Mouse (Mus musculus) hindbrain, postnatal 0 days (tissue): Measurements from ENCODE around the gene Tedc1. TPM values are rescaled to one million over a fixed set of nuclear protein-coding genes. Genes with fewer than 3 reads are reported as not detected.

Experiments
- ATAC-seq: fragments of 200-750 bp; cut with Nextera tagmentation; 2 replicates; pipeline ENCODE4 v1.8.0; 2017; ENCODE audit warnings: mild to moderate bottlenecking, moderate TSS enrichment, moderate library complexity
- DNase-seq: peaks from one replicate; pipeline ENCODE4 v3.0.0-alpha.2; 2015; ENCODE audit warnings: low spot score
- H3K27ac ChIP-seq: fragments of 300-500 bp; sonication (generic); 2 replicates; pipeline ENCODE4 v1.5.1; 2014; ENCODE audit warnings: mild to moderate bottlenecking
- H3K27me3 ChIP-seq: fragments of 300-500 bp; sonication (generic); 2 replicates; pipeline ENCODE4 v1.6.1; 2014; ENCODE audit warnings: low read length, mixed read lengths; ENCODE audit not compliant: insufficient read depth
- H3K36me3 ChIP-seq: fragments of 300-500 bp; sonication (generic); 2 replicates; pipeline ENCODE4 v1.6.1; 2014; ENCODE audit warnings: low read length, mixed read lengths; ENCODE audit not compliant: insufficient read depth
- H3K4me1 ChIP-seq: fragments of 300-500 bp; sonication (generic); 2 replicates; pipeline ENCODE4 v1.6.1; 2014; ENCODE audit warnings: antibody characterized with exemption, low read length, mixed read lengths; ENCODE audit not compliant: insufficient read depth
- H3K4me2 ChIP-seq: fragments of 300-500 bp; sonication (generic); 2 replicates; pipeline ENCODE4 v1.6.1; 2014; ENCODE audit warnings: low read depth, mild to moderate bottlenecking, low read length, moderate library complexity, mixed read lengths
- H3K4me3 ChIP-seq: fragments of 300-500 bp; sonication (generic); 2 replicates; pipeline ENCODE4 v1.5.1; 2014; ENCODE audit warnings: low read length
- H3K9ac ChIP-seq: fragments of 300-500 bp; sonication (generic); replicated peaks from 2 replicates; pipeline ENCODE4 v1.6.1; 2014; ENCODE audit warnings: mild to moderate bottlenecking, low read length, moderate library complexity, mixed read lengths
- H3K9me3 ChIP-seq: fragments of 300-500 bp; sonication (generic); 2 replicates; pipeline ENCODE4 v1.6.1; 2016; ENCODE audit warnings: low read length, mixed read lengths
- CTCF ChIP-seq: IDR thresholded peaks from 2 replicates; pipeline ENCODE4 v1.5.1; 2016; ENCODE audit warnings: antibody characterized with exemption, control low read depth, low read depth
- WGBS: fragments of 180-500 bp; shearing (Covaris S2); extraction: QIAGEN DNeasy Blood & Tissue Kit; methylation state at CpG from one replicate; pipeline ENCODE4 v1.1.7; 2014; 5-methylcytosine and 5-hydroxymethylcytosine counted together
- polyA plus RNA-seq: library from polyadenylated mRNA; unstranded; fragments of >200 nt; fragmentation: Nextera tagmentation; extraction: Ambion mirVana; gene quantifications from 2 replicates; pipeline ENCODE4 v1.2.1, GENCODE M21; 2015
- total RNA-seq: library from RNA; depleted of rRNA; stranded (reverse); fragments of >200 nt; gene quantifications from 2 replicates; pipeline ENCODE4 v1.2.3, GENCODE M21; 2014

Gene Tedc1
- total and polyA plus RNA-seq, 2 experiments from 2014 or later, result 14.7 to 16.6 TPM

- no peak overlapping the region for H3K27ac ChIP-seq
- H3K27me3 ChIP-seq, result no peaks in the 10 kb centered on the region
- H3K9ac ChIP-seq, result no peak overlapping the region
- peaks cover 9% of the 10 kb centered on the region; the same call in 1 of the 2 replicates for H3K36me3 ChIP-seq
- TF ChIP-seq CTCF, result no peak
- DNase-seq (no peak), ATAC-seq (no peak)
- no peak overlapping the region for H3K4me3 ChIP-seq
- no peaks in the 10 kb centered on the region for H3K9me3 ChIP-seq
- no peak overlapping the region for H3K4me2 ChIP-seq
- H3K4me1 ChIP-seq, result peaks cover 20% of the 10 kb centered on the region; the same call in 1 of the 2 replicates
- WGBS, result 43% methylated on average over 4 of the region's 4 CpGs
Measured at GRCm38 (mm10) chr12:113149341-113149740, 6.9 kb upstream of the Tedc1 start.

- no peak overlapping the region for H3K9ac ChIP-seq
- H3K4me3 ChIP-seq, result no peak overlapping the region
- H3K36me3 ChIP-seq, result peaks cover 3% of the 10 kb centered on the region; the same call in 1 of the 2 replicates
- WGBS, result 74% methylated on average over 3 of the region's 3 CpGs
- H3K27ac ChIP-seq, result no peak overlapping the region
- no peak for ATAC-seq
- H3K27me3 ChIP-seq, result no peaks in the 10 kb centered on the region
- DNase-seq, result no peak
- no peaks in the 10 kb centered on the region for H3K9me3 ChIP-seq
- H3K4me2 ChIP-seq, result no peak overlapping the region
- TF ChIP-seq CTCF, result no peak
- H3K4me1 ChIP-seq, result peaks cover 21% of the 10 kb centered on the region; the same call in 1 of the 2 replicates
Measured at GRCm38 (mm10) chr12:113149896-113150295, 6.3 kb upstream of the Tedc1 start.

- Histone ChIP-seq H3K4me2 (no peak overlapping the region), H3K4me3 (no peak overlapping the region), H3K27me3 (no peaks in the 10 kb centered on the region), H3K4me1 (peaks cover 24% of the 10 kb centered on the region; the same call in 1 of the 2 replicates), H3K9me3 (no peaks in the 10 kb centered on the region), H3K27ac (no peak overlapping the region), H3K9ac (no peak overlapping the region), H3K36me3 (no peaks in the 10 kb centered on the region)
- DNase-seq, result no peak
- no peak for ATAC-seq
- no peak for TF ChIP-seq CTCF
- 82% methylated on average over 4 of the region's 4 CpGs for WGBS
Measured at GRCm38 (mm10) chr12:113150591-113150990, 5.6 kb upstream of the Tedc1 start.

GRCm38 (mm10) chr12:113151046-113151445 lies 5.2 kb upstream of the Tedc1 start:
- H3K4me1 ChIP-seq, result peaks cover 24% of the 10 kb centered on the region; the same call in 1 of the 2 replicates
- ATAC-seq, result no peak
- no peak for TF ChIP-seq CTCF
- 64% methylated on average over 8 of the region's 8 CpGs for WGBS
- no peak overlapping the region for H3K4me3 ChIP-seq
- no peaks in the 10 kb centered on the region for H3K9me3 ChIP-seq
- no peak overlapping the region for H3K9ac ChIP-seq
- H3K36me3 ChIP-seq, result no peaks in the 10 kb centered on the region
- no peaks in the 10 kb centered on the region for H3K27me3 ChIP-seq
- H3K27ac ChIP-seq, result no peak overlapping the region
- no peak for DNase-seq
- peak overlapping the region; percentile 62; the same call in 1 of the 2 replicates for H3K4me2 ChIP-seq

- H3K4me3 ChIP-seq, result peak overlapping the region; percentile 35
- no peak for ATAC-seq
- no peaks in the 10 kb centered on the region for H3K27me3 ChIP-seq
- H3K4me2 ChIP-seq, result peak overlapping the region; percentile 62
- no peak for TF ChIP-seq CTCF
- H3K9me3 ChIP-seq, result no peaks in the 10 kb centered on the region
- H3K9ac ChIP-seq, result peak overlapping the region; percentile 47; the same call in 1 of the 2 replicates
- 2% methylated on average over 36 of the region's 36 CpGs for WGBS
- peaks cover 20% of the 10 kb centered on the region for H3K4me1 ChIP-seq
- H3K36me3 ChIP-seq, result no peaks in the 10 kb centered on the region
- DNase-seq, result peak; percentile 36
- no peak overlapping the region for H3K27ac ChIP-seq
Measured at GRCm38 (mm10) chr12:113151661-113152271, 4.5 kb upstream of the Tedc1 start.

- ATAC-seq (no peak), DNase-seq (no peak)
- Histone ChIP-seq H3K36me3 (no peaks in the 10 kb centered on the region), H3K4me3 (peak overlapping the region; percentile 35), H3K4me2 (peak overlapping the region; percentile 62), H3K27me3 (no peaks in the 10 kb centered on the region), H3K9me3 (no peaks in the 10 kb centered on the region), H3K4me1 (peaks cover 22% of the 10 kb centered on the region), H3K9ac (peak overlapping the region; percentile 47; the same call in 1 of the 2 replicates), H3K27ac (no peak overlapping the region)
- 32% methylated on average over 19 of the region's 19 CpGs for WGBS
- TF ChIP-seq CTCF, result no peak
Measured at GRCm38 (mm10) chr12:113152272-113152661, 4.0 kb upstream of the Tedc1 start.

GRCm38 (mm10) chr12:113152991-113153525 lies 3.2 kb upstream of the Tedc1 start:
- 80% methylated on average over 6 of the region's 6 CpGs for WGBS
- Histone ChIP-seq H3K4me2 (no peak overlapping the region), H3K4me1 (peaks cover 18% of the 10 kb centered on the region), H3K9me3 (no peaks in the 10 kb centered on the region), H3K27ac (no peak overlapping the region), H3K27me3 (no peaks in the 10 kb centered on the region), H3K36me3 (no peaks in the 10 kb centered on the region), H3K9ac (no peak overlapping the region), H3K4me3 (no peak overlapping the region)
- TF ChIP-seq CTCF, result no peak
- no peak for ATAC-seq
- no peak for DNase-seq
